Mouse (Mus musculus) lung, postnatal 36 days (tissue): ENCODE measurements around the gene Tnfsfm13.

Experiments used
- DNase-seq: peaks from one replicate; pipeline ENCODE4 v3.0.0; 2022; ENCODE audit warnings: mixed read lengths

Tnfsfm13 gene

DNA sequence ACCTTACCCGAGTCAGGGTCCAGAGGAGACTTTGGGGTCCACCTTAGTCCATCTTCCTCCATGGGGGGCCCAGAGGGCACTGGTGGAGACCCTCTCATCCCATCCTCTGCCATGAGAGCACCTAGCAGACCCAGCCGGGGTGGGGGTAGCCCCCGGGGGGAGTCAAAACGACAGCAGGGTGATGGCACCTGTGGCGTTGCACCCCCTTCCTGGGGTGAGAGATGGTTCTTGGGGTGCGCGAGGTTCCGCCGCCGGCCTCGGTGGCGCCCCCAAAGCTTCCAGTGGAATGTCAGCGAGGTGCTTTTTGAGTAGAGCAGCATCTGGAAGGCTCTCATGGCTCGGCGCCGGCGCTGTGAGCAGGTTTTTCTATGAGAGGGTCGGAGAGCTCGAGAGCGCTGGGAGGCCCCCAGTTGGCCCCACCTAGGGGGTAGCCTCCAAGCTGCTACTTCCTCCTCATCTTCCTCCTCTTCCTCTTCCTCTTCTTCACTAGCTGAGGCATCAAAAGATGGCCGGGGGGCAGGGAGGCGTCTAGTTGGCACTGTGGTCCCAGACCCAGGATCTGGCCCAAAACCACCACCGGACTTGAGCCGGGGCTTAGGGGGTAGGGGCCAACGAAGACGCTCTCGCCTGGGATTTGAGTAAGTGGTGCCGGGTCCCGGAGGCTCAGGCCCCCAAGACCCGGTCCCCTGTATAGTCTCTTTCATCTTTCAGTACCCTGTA, 15.6 kb downstream of the Tnfsfm13 start:
- no peak for DNase-seq

- no peak for DNase-seq
Measured at GRCm38 (mm10) chr11:69679144-69679543, 16.8 kb downstream of the Tnfsfm13 start.

GRCm38 (mm10) chr11:69672211-69672706, 23.6 kb downstream of the Tnfsfm13 start, which contains the start of gene Eif4a1:
Gene Eif4a1 (minus strand): TSS chr11:69672423.
- DNase-seq: peak; percentile 100

- DNase-seq: no peak
Measured at GRCm38 (mm10) chr11:69671726-69672124, 24.2 kb downstream of the Tnfsfm13 start.

DNA sequence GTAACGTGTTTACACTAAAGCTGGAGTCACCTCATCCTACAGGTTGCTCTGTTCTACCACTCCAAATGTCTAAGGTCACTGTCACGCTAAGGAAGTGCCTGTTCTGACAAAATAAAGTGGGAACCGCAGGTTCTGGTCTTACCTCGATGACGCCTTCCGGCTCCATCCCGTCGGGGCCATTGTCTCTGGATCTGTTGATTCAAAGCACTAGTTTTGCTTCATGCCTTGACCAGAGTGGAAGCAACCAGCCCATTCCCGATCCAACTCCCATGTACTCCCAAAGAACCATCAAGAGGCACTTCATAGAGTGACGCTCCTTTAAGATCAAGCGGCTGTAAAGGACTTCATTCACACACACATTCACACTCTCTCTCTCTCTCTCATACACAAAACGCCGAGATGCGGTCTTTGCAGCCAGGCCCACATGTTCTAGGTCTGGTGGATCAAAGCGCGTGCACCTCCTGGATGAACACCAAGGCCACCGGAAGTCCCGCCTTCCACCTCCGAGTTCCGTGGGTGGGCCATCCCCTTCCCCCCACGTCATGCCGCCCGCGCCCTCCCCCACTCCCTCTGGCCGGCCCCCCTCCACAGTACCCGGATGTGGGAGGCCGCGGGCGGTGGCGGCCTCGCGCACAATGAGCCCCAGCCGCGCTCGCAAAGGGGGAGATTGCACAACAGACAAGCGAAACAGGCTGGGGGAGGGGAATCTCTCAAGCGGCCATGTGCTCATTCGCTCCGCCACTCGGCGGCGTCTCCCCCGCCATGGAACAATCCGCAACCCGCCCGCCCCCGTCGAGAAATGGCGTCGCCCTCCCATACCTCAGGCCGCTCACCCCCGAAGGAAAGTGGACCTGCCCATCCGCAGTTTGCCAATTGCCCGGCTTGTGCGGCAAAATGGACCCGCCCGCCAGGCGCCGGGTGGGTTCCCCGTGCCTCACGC, 24.8 kb downstream of the Tnfsfm13 start:
- peak; percentile 97 for DNase-seq

DNA sequence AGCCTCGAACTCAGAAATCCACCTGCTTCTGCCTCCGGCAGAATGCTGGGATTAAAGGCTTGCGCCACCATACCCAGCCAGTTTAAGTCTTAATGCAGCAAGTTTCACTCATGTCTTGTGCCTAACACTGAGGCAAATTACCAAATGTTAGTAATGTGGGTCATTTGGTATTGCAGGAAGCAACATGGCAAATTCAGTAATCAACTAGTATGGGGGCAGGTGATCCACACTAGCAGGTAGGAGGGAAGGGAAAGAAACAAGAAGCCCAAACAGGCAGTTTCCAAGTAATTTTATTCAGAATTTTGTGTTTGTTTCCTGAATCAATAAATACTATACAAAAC, 29.3 kb downstream of the Tnfsfm13 start:
- no peak for DNase-seq

- DNase-seq: peak; percentile 88
Measured at GRCm38 (mm10) chr11:69665961-69666664, 29.8 kb downstream of the Tnfsfm13 start, which contains the start of gene Cd68. Gene Cd68 (minus strand): TSS chr11:69666153.

DNA sequence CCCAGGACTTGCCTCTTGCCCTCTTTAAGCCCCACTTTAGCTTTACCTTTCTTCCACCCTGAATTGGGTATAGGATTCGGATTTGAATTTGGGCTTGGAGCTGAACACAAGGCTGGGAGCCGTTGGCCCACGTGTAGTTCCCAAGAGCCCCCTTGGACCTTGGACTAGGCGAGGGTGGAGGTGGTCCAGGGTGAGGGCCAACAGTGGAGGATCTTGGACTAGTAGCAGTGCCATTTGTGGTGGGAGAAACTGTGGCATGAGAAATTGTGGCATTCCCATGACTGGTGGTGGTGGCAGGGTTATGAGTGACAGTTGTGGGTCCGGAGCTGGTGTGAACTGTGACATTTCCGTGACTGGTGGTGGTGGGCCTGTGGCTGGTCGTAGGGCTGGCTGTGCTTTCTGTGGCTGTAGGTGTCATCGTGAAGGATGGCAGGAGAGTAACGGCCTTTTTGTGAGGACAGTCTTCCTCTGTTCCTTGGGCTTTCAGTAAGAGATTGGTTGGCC, 30.4 kb downstream of the Tnfsfm13 start:
- DNase-seq: no peak

GRCm38 (mm10) chr11:69664841-69665240, 31.1 kb downstream of the Tnfsfm13 start:
- no peak for DNase-seq

DNA sequence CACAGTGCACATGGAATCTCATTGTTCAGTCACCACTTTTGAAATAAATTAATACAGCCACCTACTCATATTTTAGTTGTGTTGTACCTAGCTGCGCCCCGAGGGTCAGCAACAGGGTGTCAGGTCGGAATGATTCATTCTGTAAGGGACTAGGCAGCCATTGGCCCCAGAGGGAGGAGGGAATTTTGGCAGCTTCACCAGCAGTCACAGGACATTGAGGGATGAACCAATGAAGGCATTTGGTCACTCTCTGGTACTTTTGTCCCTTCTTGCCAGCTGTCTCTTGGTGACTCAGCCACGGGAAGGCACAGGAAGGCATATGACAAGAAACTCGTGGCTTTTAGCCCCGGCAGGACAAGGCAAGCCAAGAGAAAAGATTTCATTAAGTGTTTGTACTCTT, 32.1 kb downstream of the Tnfsfm13 start:
- DNase-seq: no peak

- no peak for DNase-seq
Measured at GRCm38 (mm10) chr11:69662967-69663671, 32.8 kb downstream of the Tnfsfm13 start.

GRCm38 (mm10) chr11:69662213-69662966, 33.5 kb downstream of the Tnfsfm13 start, which contains the start of gene Mpdu1:
Gene Mpdu1 (minus strand): TSS chr11:69662642.
- DNase-seq: peak; percentile 96

DNA sequence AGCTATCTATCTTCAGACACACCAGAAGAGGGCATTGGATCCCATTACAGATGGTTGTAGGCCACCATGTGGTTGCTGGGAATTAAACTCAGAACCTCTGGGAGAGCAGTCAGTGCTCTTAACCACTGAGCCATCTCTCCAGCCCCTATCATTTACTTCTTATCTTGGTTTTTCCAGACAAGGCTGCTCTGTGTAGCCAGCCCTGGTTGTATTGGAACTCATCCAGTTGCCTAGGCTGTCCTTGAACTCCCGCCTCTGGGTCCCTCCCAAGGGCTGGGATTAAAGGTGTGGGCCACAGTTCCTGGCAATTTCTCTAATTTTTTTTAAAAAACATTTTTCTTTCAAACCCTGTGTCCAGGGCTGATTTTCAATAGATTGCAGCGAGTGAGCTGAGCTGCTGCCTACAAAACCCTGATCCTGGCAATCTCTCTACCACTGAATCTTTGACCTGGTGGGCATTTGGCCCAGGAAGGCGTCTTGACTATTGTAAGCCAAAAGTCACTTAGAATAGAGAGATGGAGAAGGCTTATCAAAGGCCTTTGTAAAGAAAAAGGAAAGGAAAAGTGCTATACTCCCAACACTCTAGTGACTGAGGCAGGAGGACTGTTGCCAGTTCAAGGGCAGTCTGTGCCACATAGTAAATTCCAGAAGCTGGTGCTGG, 34.5 kb downstream of the Tnfsfm13 start:
- DNase-seq: no peak

DNA sequence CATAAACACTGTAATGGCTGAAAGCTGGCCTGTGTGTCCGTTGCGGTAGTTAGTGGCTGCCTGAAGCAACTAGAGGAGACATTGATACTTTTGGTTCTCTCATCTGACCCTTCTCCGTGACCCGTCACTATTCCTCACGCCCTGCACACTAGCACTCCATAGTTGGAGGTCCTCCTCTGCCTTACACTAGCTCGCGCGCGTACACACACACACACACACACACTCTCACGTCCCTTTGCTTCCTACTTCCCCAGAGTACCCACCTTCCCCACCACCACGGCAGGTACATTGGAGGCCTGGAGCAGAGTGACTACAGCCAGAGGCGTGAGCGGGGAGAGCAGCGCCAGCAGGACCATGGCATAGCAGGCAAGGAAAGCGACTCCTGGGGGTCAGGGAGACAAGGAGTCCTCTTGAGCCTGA, 38.4 kb downstream of the Tnfsfm13 start:
- DNase-seq: no peak

- DNase-seq: peak; percentile 73
Measured at GRCm38 (mm10) chr11:69656617-69657461, 39.1 kb downstream of the Tnfsfm13 start.

- no peak for DNase-seq
Measured at GRCm38 (mm10) chr11:69656065-69656455, 39.8 kb downstream of the Tnfsfm13 start.

DNA sequence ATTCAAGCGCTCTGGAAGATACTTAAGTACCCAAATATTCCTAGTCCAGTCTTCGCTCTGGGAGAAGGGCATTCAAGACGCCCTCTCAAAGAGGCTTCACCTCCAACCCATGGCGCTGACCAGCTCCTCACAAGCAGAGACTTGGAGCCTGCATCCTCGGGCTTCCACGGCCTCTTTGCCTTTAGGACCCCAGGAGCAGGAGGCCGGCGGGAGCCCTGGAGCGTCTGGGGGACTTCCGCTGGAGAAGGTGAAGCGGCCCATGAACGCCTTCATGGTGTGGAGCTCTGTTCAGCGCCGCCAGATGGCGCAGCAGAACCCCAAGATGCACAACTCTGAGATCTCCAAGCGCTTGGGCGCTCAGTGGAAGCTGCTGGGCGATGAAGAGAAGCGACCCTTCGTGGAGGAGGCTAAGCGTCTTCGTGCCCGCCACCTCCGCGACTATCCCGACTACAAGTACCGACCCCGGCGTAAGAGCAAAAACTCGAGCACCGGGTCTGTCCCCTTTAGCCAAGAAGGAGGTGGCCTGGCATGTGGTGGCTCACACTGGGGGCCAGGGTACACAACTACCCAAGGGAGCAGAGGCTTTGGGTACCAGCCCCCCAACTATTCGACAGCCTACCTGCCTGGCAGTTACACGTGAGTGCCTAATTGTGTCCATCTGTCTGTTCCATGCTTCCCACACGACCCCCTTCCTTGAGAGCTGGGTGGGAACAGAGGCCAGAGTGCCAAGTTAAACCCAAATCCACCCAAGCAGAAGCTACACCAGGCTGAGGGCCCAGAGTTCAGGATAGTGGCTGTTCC, 40.4 kb downstream of the Tnfsfm13 start, which contains the start of gene Sox15:
Sox15 (plus strand) TSS at position 51 of the 801 bp plus-strand sequence.
- peak; percentile 80 for DNase-seq

DNA sequence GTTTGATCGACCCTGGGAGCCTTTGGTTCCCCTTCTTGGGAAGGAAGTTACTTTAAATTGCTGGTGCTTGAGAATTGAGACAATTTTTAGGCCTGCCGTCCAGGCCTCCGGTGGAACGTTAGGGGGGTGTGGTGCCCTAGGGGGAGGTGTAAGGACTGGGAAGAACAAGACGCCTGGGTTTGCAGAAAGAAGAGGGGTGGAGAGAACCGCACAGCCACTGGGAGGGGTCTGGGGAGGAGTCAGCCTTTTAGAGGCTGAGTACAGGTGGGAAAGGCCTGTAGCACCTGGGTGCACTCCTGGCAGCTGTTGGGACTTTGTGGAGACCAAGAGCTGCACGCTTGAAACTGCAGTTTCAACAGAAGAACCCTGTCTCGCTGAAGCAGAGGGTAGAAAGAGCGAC, 41.1 kb downstream of the Tnfsfm13 start:
- peak; percentile 39 for DNase-seq

DNA sequence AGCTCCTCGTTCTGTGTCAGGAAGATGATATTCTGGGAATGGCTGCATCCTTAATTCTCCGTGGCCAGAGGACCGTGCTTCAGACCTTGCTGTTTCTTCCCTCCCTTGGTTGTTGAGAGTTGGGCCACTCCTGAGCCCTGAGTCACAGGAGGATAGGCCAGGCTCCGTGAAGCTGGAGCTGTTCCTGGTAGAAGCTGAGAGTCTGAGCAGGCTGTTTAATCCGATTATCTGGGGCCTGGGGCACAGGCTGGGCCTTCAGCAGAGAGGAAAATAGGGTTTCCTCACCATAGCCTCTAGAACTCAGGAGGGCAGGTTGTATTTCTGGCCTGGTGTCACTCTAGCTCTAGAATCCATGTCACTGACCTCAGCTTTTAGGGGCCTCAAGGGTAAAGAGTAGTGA, 42.5 kb downstream of the Tnfsfm13 start:
- no peak for DNase-seq
